9 mouse cellular contexts compared by ENCODE assay signal in the genomic region with DNA sequence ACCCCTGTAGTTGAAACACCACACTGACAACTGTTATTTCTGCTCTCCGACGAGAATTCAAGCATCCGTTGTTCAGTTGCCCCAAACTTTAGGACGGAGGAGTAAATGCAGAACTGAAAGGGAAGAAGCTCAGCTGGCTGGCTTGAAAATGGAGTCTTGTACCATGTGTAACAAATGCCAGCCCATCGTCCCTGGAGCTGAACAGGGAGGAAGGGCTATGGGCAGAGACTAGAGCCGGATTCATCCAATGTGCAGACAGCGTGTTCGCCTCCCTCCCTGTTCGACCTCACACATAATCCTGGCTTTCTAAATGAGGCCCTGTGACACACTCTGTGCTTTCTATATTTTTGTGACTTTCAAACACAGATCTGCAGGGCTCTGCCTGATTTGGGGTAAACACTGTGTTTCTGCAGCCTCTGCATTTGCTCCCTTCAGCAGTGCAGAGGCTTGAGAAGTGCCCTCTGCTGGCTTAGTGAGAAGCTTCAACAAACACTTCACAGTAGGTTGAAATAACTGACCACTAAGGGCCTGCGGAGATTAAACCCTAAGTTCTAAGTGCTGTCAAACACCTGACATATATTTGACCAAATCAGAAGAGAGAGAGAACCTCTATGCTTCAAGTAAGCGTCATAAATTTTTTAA.
DNase-seq lines count a peak whose midpoint lies in the region; ATAC-seq and TF ChIP-seq lines count a peak whose summit lies in the region.
"Had no signal": no experiment of that assay in that cellular context is flagged by ENCODE, and none has a peak within 500 bp of the region (broad histone marks: within the 10 kb centered on the region; RNA-seq: fewer than 3 reads in every experiment).

No protein-coding gene starts in this region.

- ATAC-seq in common myeloid progenitor, adult 5-6 weeks (replicated peaks; ENCODE audit: low read depth, poor library complexity, severe bottlenecking), result peak; percentile 52
- ATAC-seq in midbrain, embryonic 16.5 days, result peak; percentile 78; the same call in 1 of the 2 replicates
- no peak for ATAC-seq in megakaryocyte-erythroid progenitor cell, adult 5-6 weeks (replicated peaks; ENCODE audit: low FRiP score, low TSS enrichment, poor library complexity, severe bottlenecking)

- H3K27me3 ChIP-seq in midbrain, embryonic 16.5 days (ENCODE audit: control insufficient read depth, insufficient read depth, low read depth, low read length), result no peaks in the 10 kb centered on the region
- H3K27me3 ChIP-seq: liver, embryonic 13.5 days had no signal

- intact Hi-C loops in left cerebral cortex, adult 2 months (cut with DNase I), result loop anchor here (1.0 kb wide), 1 partner anchor 101 kb away; no protein-coding TSS in a partner anchor
- intact Hi-C loops in left cerebral cortex, postnatal 4 days (cut with DNase I), result loop anchor here (10.0 kb wide), 1 partner anchor 100 kb away; a partner anchor contains a TSS

- H3K9me3 ChIP-seq in midbrain, embryonic 16.5 days (replicated peaks; ENCODE audit: control insufficient read depth, low read length, poor library complexity, severe bottlenecking), result no peaks in the 10 kb centered on the region
- H3K9me3 ChIP-seq: liver, embryonic 13.5 days had no signal

- H3K9ac ChIP-seq in midbrain, embryonic 16.5 days (ENCODE audit: low read depth, low read length), result no peak overlapping the region
- H3K9ac ChIP-seq: liver, embryonic 13.5 days had no signal

- H3K27ac ChIP-seq in left cerebral cortex, adult 2 months, result no peak overlapping the region
- H3K27ac ChIP-seq in midbrain, embryonic 16.5 days (ENCODE audit: low read length), result no peak overlapping the region
- H3K27ac ChIP-seq: liver, embryonic 13.5 days had no signal

- H3K4me3 ChIP-seq in left cerebral cortex, adult 2 months, result no peak overlapping the region
- H3K4me3 ChIP-seq in midbrain, embryonic 16.5 days (ENCODE audit: low read depth, low read length), result no peak overlapping the region
- H3K4me3 ChIP-seq: liver, embryonic 13.5 days had no signal

- H3K4me1 ChIP-seq in midbrain, embryonic 16.5 days (ENCODE audit: control insufficient read depth, insufficient read depth, low read length), result no peaks in the 10 kb centered on the region

- TF ChIP-seq CTCF in left cerebral cortex, adult 2 months (IDR thresholded peaks at IDR 0.05), result peak; percentile 65

- DNase-seq in adrenal gland, postnatal 10 days, result peak; percentile 24
- no peak for DNase-seq in adrenal gland, adult 8-10 months
- DNase-seq in left cerebral cortex, adult 2 months (ENCODE audit: extremely low spot score in 1 of 2, low spot score in 2 of 2), result peak; percentile 18 to 27
- no peak for DNase-seq in left cerebral cortex, postnatal 4 days
- DNase-seq in kidney, postnatal 36 days, result peak; percentile 36 to 63

- no peak overlapping the region for H3K4me2 ChIP-seq in midbrain, embryonic 16.5 days (ENCODE audit: low read length)
- H3K4me2 ChIP-seq: liver, embryonic 13.5 days had no signal

- peaks cover 5% of the 10 kb centered on the region; the same call in 1 of the 2 replicates for H3K36me3 ChIP-seq in midbrain, embryonic 16.5 days (ENCODE audit: control insufficient read depth, insufficient read depth, low read length)

- 82% methylated on average over 11 of the region's 11 CpGs for WGBS in midbrain, embryonic 16.5 days

Comparison
In these comparisons a context has a peak if more than half of its experiments do, and no peak if none do; other contexts are left out.
1. DNase-seq: peak in adrenal gland, postnatal 10 days (single experiment), left cerebral cortex, adult 2 months (2 of 2) and kidney, postnatal 36 days (2 of 2); none in adrenal gland, adult 8-10 months (single experiment) and left cerebral cortex, postnatal 4 days (single experiment).